Mouse (Mus musculus): ENCODE results near the gene Eef1akmt2.

- TF ChIP-seq CTCF (IDR thresholded peaks at IDR 0.05; ENCODE audit: extremely low read depth, insufficient read depth, low read length) (no peak), POLR2A (IDR thresholded peaks at IDR 0.05; ENCODE audit: extremely low read depth, insufficient read depth, low read length) (no peak)
Observed at GRCm38 (mm10) chr7:132897258-132897657, 44.8 kb upstream of the Eef1akmt2 start.

Data from cortical plate, adult 2 months (tissue).